Mouse (Mus musculus) NIH3T3 (cell line): ENCODE measurements at regions not wholly inside any gene's neighbourhood (a gene's known extent, or its start where the extent isn't known, plus 50 kb on each side); places are given as distances from the start of the nearest gene placed in this dataset.
A peak's percentile ranks its signal among the peaks of the same experiment; 100 is the strongest.

Experiments used
- DNase-seq: peaks from one replicate; pipeline ENCODE4 v3.0.0-alpha.2; 2012; ENCODE audit warnings: low read depth

GRCm38 (mm10) chrX:23556271-23556670 lies 136.6 kb upstream of the Wdr44 start:
- peak; percentile 1 for DNase-seq

GRCm38 (mm10) chrX:23565581-23565980 lies 127.3 kb upstream of the Wdr44 start:
- peak; percentile 40 for DNase-seq
